Mouse (Mus musculus) testis, adult 2 months (tissue): Measurements from ENCODE around the gene Hspa1l.

Experiments
- CTCF ChIP-seq: fragments of 200-500 bp; IDR thresholded peaks from 2 replicates; pipeline ENCODE4 v1.5.1; 2012; ENCODE audit warnings: low read depth, mild to moderate bottlenecking, inconsistent platforms, low read length, moderate library complexity; ENCODE audit not compliant: control insufficient read depth, insufficient read depth, insufficient replicate concordance
- POLR2A ChIP-seq: fragments of 200-500 bp; IDR thresholded peaks from 2 replicates; pipeline ENCODE4 v1.6.1; 2012; ENCODE audit warnings: low read depth, mild to moderate bottlenecking, inconsistent platforms, low read length, moderate library complexity; ENCODE audit not compliant: control insufficient read depth

GRCm38 (mm10) chr17:35000717-35001451 lies 28.4 kb downstream of the Hspa1l start, which contains the start of gene Vars:
- TF ChIP-seq CTCF (no peak), POLR2A (peak; percentile 47; the same call in 1 of the 2 replicates)
